ENCODE assay signal across 13 mouse cellular contexts in genomic region chr7:129743955-129744666, GRCm38 (mm10).
A peak's percentile ranks its signal among the peaks of the same experiment; 100 is the strongest.
DNase-seq lines count a peak whose midpoint lies in the region; ATAC-seq lines count a peak whose summit lies in the region.
"Had no signal": no experiment of that assay in that cellular context is flagged by ENCODE, and none has a peak within 500 bp of the region (broad histone marks: within the 10 kb centered on the region; RNA-seq: fewer than 3 reads in every experiment).

No protein-coding gene starts in this region.

- 0 out of 2 replicates have a peak overlapping the region, but pooled peaks have one; percentile 14 for H3K4me2 ChIP-seq in forebrain, embryonic 14.5 days (ENCODE audit: low read length)
- H3K4me2 ChIP-seq in limb, embryonic 12.5 days = peak overlapping the region; percentile 24
- H3K4me2 ChIP-seq: lung, embryonic 15.5 days had no signal

- peaks cover 5% of the 10 kb centered on the region; the same call in 1 of the 2 replicates for H3K9me3 ChIP-seq in heart, embryonic 10.5 days
- peaks cover 11% of the 10 kb centered on the region; the same call in 1 of the 2 replicates for H3K9me3 ChIP-seq in forebrain, embryonic 14.5 days (replicated peaks; ENCODE audit: control insufficient read depth, low read length)
- H3K9me3 ChIP-seq in limb, embryonic 12.5 days = peaks cover 11% of the 10 kb centered on the region; the same call in 1 of the 2 replicates
- H3K9me3 ChIP-seq: lung, embryonic 15.5 days had no signal

- 62% methylated on average over 16 of the region's 16 CpGs for WGBS in heart, embryonic 10.5 days
- WGBS in forebrain, embryonic 14.5 days = 19% methylated on average over 16 of the region's 16 CpGs
- WGBS in limb, embryonic 12.5 days = 43% methylated on average over 16 of the region's 16 CpGs

- peak overlapping the region; percentile 30; the same call in 1 of the 2 replicates for H3K9ac ChIP-seq in forebrain, embryonic 14.5 days (ENCODE audit: low read length)
- H3K9ac ChIP-seq in limb, embryonic 12.5 days (replicated peaks) = no peak overlapping the region
- H3K9ac ChIP-seq: lung, embryonic 15.5 days had no signal

- H3K27me3 ChIP-seq in heart, embryonic 10.5 days (ENCODE audit: insufficient read depth, poor library complexity, severe bottlenecking) = no peaks in the 10 kb centered on the region
- H3K27me3 ChIP-seq in forebrain, embryonic 14.5 days (replicated peaks; ENCODE audit: control insufficient read depth, insufficient read depth, low read length) = no peaks in the 10 kb centered on the region
- H3K27me3 ChIP-seq in limb, embryonic 12.5 days = no peaks in the 10 kb centered on the region
- H3K27me3 ChIP-seq: lung, embryonic 15.5 days had no signal

- H3K36me3 ChIP-seq in heart, embryonic 10.5 days = no peaks in the 10 kb centered on the region
- no peaks in the 10 kb centered on the region for H3K36me3 ChIP-seq in forebrain, embryonic 14.5 days (ENCODE audit: control insufficient read depth, insufficient read depth, low read length)
- H3K36me3 ChIP-seq in limb, embryonic 12.5 days = no peaks in the 10 kb centered on the region
- H3K36me3 ChIP-seq: lung, embryonic 15.5 days had no signal

- H3K27ac ChIP-seq in heart, embryonic 10.5 days = peak overlapping the region; percentile 24; the same call in 1 of the 2 replicates
- peak overlapping the region; percentile 35; the same call in 1 of the 2 replicates for H3K27ac ChIP-seq in forebrain, embryonic 14.5 days (ENCODE audit: low read depth, low read length)
- peak overlapping the region; percentile 86 for H3K27ac ChIP-seq in limb, embryonic 12.5 days
- H3K27ac ChIP-seq: lung, embryonic 15.5 days had no signal

- peak; percentile 50 for DNase-seq in heart, embryonic 10.5 days (ENCODE audit: low spot score)
- DNase-seq in heart, postnatal 4 days = no peak
- DNase-seq in forebrain, embryonic 14.5 days (ENCODE audit: low spot score) = peak; percentile 59
- DNase-seq in retina, embryonic 14.5 days (ENCODE audit: low spot score) = peak; percentile 9
- no peak for DNase-seq in urinary bladder, postnatal 14 days (ENCODE audit: low spot score)
- DNase-seq in left cerebral cortex, adult 9 months (ENCODE audit: low spot score in 2 of 2) = no peak
- DNase-seq in thymus, adult 18-20 months = no peak
- DNase-seq: cerebellum, adult 2 months; gastrocnemius, postnatal 10 days; kidney, adult 8-10 months; thymus, postnatal 36 days had no signal

- H3K4me1 ChIP-seq in heart, embryonic 10.5 days = no peaks in the 10 kb centered on the region
- peaks cover 10% of the 10 kb centered on the region; the same call in 1 of the 2 replicates for H3K4me1 ChIP-seq in forebrain, embryonic 14.5 days (ENCODE audit: control insufficient read depth, insufficient read depth, low read length)
- H3K4me1 ChIP-seq in limb, embryonic 12.5 days (replicated peaks) = peaks cover 23% of the 10 kb centered on the region

- ATAC-seq in forebrain, embryonic 14.5 days = peak; percentile 57; the same call in 1 of the 2 replicates
- ATAC-seq in limb, embryonic 12.5 days (ENCODE audit: insufficient number of reproducible peaks, insufficient read depth, low FRiP score, low TSS enrichment, low read depth) = peak; percentile 68

- no peak overlapping the region for H3K4me3 ChIP-seq in heart, embryonic 10.5 days
- no peak overlapping the region for H3K4me3 ChIP-seq in forebrain, embryonic 14.5 days (ENCODE audit: low read depth, low read length)
- H3K4me3 ChIP-seq in limb, embryonic 12.5 days (replicated peaks) = no peak overlapping the region
- H3K4me3 ChIP-seq: lung, embryonic 15.5 days had no signal

Comparison
In these comparisons a context has a peak if more than half of its experiments do, and no peak if none do; other contexts are left out.
1. DNase-seq: peak in heart, embryonic 10.5 days (single experiment), forebrain, embryonic 14.5 days (single experiment) and retina, embryonic 14.5 days (single experiment); none in heart, postnatal 4 days (single experiment), urinary bladder, postnatal 14 days (single experiment), left cerebral cortex, adult 9 months (0 of 2) and thymus, adult 18-20 months (0 of 2).
2. H3K27ac ChIP-seq: peak in every context shown above with its lines; median percentile 86 in limb, embryonic 12.5 days; 35 in forebrain, embryonic 14.5 days; 24 in heart, embryonic 10.5 days.